Mouse (Mus musculus): ENCODE results near the gene Dchs2. TPM values are rescaled to one million over a fixed set of nuclear protein-coding genes. Genes with fewer than 3 reads are reported as not detected.

Dchs2 gene
- total RNA-seq, 2 experiments from 2014 or later = 3.2 to 3.7 TPM

DNA sequence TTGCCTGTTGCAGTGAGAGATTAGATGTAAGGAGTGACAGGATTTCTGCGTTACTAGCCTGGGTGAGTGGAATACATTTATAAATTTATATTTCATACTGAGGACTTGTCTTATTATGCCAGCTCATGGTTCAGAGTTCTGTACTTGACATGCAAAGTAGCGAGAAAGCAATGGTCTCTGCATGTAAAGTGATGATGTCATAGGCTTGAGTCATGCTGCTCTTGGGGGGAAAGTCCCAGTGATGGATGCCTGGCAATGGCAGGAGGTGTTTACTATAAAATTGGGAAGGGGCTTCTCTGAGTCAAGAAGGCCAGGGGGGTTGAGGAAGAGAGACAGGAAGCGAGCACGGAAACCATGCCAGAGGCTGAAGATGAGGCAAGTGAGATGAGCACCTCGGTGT lies 57.8 kb downstream of the Dchs2 start:
- TF ChIP-seq CTCF (conservative IDR thresholded peaks at IDR 0.05) = no peak
- DNase-seq (ENCODE audit: low spot score in 2 of 2) = no peak
- Histone ChIP-seq H3K4me3 (no peak overlapping the region), H3K27ac (no peak overlapping the region)

DNA sequence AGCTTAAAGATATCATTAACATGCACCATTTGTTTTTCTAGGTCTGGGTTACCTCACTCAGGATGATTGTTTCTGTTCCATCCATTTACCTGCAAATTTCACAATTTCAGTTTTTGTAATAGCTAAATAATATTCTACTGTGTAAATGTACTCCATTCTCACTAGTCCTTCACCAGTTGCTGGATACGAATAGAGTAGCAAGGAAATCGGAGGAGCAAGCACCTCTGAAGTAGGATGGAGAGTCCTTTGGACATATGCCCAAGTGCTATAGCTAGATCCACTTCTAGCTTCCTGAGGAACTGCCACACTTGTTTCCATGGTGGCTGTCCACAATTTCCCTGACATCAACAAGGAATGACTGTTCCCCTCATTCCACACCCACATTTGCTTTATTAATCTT lies 63.5 kb downstream of the Dchs2 start:
- no peak overlapping the region for H3K4me3 ChIP-seq
- no peak overlapping the region for H3K27ac ChIP-seq
- no peak for TF ChIP-seq CTCF (conservative IDR thresholded peaks at IDR 0.05)
- no peak for DNase-seq (ENCODE audit: low spot score in 2 of 2)

DNA sequence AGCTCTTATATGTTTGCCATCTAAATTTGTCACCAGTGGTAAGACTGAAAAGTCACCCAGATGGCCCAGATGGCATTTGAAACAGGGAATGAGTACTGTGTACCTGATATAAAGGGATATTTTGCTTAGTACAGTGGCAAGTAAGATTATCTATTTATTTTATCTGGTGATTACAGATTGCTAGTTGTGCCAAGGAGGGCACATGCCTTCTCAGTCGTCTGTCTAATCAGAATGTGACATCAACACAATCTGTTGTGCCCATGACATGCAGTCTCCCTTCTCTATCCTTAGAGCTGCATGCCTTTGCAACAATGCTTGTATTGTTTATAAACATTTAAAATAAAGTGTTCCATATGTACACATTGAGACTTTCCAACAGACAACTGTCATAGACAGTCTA lies 64.7 kb downstream of the Dchs2 start:
- H3K27ac ChIP-seq = no peak overlapping the region
- TF ChIP-seq CTCF (conservative IDR thresholded peaks at IDR 0.05) = no peak
- DNase-seq (ENCODE audit: low spot score in 2 of 2) = peak; percentile 13 to 39
- H3K4me3 ChIP-seq = no peak overlapping the region

DNA sequence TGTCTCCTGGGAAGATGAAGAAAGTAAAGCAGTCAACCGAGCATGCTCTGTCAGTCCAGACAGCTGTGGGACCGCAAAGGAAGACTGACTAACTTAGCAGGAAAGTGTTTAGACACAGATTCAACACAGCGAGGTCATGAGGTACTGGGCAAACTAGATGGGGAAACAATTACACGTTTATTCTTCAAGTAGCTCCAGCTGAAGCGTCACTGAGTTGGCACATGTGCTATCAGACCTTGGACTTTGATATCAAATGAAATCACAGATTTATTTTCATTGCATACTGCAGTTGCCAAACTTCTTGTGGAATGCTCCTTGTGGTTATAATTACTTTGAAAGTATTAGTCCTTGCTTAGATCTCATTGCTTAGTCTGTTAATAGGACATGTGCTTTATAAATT lies 67.2 kb downstream of the Dchs2 start:
- no peak for TF ChIP-seq CTCF (conservative IDR thresholded peaks at IDR 0.05)
- no peak overlapping the region for H3K4me3 ChIP-seq
- no peak for DNase-seq (ENCODE audit: low spot score in 2 of 2)
- H3K27ac ChIP-seq = no peak overlapping the region

DNA sequence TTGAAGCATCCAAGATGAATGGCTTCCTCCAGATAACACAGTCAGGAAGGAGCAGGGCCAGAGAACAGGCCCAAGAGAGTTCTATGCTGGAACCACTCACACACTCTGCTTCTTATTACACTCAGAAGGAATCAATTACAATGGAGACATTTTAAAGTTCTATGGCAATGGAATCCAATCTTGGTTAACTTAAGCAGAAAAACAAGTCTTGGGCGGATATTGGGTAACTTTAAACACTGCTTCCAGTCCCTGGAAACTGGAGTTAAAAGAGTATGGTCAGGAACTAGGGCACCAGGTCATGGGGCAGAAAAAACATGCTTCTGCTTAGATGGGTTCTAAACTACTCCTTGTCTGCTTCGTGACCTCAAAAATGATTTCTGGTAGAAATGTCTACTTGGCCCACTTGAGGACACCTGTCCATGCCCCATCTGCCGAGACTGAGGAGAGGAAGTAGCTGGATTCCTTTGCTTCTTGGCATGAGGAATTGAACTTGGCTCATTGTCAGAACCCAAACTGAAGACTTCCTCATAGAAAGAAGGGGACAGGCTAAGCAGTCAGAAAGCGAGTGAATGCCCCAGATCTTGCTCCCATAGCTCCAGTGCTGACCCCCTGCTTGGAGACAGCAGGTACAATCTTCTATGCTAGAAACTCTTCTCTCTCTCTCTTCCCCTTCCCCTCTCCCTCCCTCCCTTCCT lies 73.7 kb downstream of the Dchs2 start:
- no peak for TF ChIP-seq CTCF (conservative IDR thresholded peaks at IDR 0.05)
- no peak overlapping the region for H3K4me3 ChIP-seq
- H3K27ac ChIP-seq = no peak overlapping the region
- no peak for DNase-seq (ENCODE audit: low spot score in 2 of 2)

DNA sequence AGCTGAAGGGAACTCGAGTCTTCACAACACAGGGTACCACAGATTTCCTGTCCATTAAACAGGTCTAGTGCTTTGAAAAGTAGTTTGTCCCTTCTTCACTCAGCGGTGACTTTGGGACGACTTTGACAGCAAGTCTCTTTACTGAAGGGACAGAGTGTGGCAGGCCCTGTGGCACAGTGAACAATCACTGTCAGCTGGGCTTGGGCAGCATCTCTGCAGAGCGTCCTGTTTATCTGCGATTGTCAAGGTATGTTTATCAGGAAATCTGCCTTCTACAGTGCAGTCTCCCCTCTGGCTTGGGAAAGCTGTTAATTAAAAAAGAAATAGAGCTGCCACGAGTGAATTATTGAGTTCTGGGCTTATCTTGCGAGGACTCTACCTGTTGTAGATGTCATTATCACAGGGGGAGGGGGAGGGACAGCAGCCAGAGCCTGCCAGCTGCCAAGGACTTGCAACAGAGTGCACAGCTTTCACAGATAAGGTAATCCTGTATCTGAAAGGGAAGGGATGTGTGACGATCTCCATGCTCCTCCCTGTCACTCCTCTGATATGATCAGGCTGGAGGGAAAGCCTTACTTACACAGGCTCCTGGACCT lies 77.4 kb downstream of the Dchs2 start:
- DNase-seq (ENCODE audit: low spot score in 2 of 2) = no peak
- H3K4me3 ChIP-seq = no peak overlapping the region
- TF ChIP-seq CTCF (conservative IDR thresholded peaks at IDR 0.05) = no peak
- no peak overlapping the region for H3K27ac ChIP-seq

DNA sequence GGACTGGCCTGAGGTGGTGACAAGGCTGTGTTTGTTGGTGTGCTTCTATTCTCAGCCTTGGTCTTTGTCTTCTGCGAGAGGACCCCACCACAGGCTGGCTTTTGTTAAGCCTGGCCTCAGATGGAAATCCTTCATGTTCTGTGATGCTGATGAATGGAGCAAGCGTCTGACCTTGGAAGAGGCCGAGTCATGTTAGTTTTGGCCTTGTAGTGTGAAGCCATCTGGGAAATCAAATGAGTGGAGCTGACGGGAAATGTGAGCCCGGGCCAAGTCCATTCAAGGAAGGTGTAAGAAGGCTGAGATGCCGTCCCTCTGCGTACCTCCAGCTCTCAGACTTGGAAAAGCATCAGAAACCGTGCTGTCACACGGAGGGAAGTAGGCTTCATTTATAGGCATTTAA lies 81.9 kb downstream of the Dchs2 start:
- TF ChIP-seq CTCF (conservative IDR thresholded peaks at IDR 0.05) = no peak
- H3K27ac ChIP-seq = no peak overlapping the region
- DNase-seq (ENCODE audit: low spot score in 2 of 2) = no peak
- H3K4me3 ChIP-seq = no peak overlapping the region

DNA sequence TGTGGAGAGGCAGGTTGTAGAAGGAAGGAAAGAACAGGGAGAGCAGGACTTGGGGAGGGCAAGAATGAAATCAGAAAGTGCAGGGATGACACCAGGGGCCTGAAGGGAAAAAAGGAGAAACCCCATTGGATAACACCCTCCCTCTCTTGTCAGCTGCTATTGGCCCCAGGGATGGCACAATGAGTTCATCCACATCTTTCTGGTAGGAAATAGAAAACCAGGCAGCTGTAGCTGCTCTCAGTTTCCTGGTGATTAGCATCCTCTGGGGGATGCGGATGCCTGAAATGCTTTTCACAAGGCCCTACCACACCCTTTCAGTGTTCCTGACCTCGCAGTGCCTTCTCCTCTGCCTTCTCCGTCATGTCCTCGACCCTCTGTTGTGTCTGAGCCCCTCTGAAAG lies 82.5 kb downstream of the Dchs2 start:
- no peak for DNase-seq (ENCODE audit: low spot score in 2 of 2)
- H3K27ac ChIP-seq = no peak overlapping the region
- TF ChIP-seq CTCF (conservative IDR thresholded peaks at IDR 0.05) = no peak
- no peak overlapping the region for H3K4me3 ChIP-seq

DNA sequence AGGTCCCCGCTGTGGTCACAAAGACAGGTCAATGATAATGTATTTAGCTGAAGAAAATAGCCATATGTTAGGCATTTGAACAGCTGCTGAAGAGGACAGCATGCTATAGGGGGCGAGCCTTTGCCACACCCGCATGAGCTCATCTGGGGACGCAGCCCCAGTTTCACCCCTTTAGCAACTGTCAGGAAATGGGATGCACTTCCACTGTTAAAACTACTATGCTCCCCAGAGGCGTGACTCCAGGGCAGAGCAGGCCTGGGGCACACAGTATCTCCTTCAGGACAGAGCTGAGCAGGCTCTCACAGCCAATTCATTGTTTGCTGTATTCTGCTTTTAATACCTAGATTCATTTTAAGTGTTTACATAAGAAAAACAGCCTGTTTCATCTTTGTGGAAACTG lies 84.2 kb downstream of the Dchs2 start:
- Histone ChIP-seq H3K27ac (peak overlapping the region; percentile 43; the same call in 1 of the 2 replicates), H3K4me3 (no peak overlapping the region)
- no peak for TF ChIP-seq CTCF (conservative IDR thresholded peaks at IDR 0.05)
- no peak for DNase-seq (ENCODE audit: low spot score in 2 of 2)

DNA sequence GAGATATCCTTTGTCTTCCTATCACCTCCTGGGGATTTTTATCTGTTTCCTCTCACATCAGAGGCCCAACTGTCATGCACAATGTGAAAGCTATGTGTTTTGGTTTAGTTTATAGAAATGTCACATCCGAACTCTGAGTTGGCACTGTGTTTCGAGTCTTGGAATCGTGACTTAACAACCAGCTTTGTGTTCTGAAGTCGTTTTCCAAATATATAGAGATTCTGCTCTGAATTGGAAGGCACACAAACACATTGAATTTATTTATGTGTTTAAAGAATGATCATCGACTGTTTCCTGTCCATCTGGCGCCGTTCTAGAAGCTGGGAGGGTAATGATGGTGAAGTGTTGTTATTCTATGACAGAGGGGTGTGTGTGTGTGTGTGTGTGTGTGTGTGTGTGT lies 84.8 kb downstream of the Dchs2 start:
- Histone ChIP-seq H3K27ac (peak overlapping the region; percentile 43; the same call in 1 of the 2 replicates), H3K4me3 (no peak overlapping the region)
- no peak for TF ChIP-seq CTCF (conservative IDR thresholded peaks at IDR 0.05)
- peak; percentile 20 to 39 for DNase-seq (ENCODE audit: low spot score in 2 of 2)

DNA sequence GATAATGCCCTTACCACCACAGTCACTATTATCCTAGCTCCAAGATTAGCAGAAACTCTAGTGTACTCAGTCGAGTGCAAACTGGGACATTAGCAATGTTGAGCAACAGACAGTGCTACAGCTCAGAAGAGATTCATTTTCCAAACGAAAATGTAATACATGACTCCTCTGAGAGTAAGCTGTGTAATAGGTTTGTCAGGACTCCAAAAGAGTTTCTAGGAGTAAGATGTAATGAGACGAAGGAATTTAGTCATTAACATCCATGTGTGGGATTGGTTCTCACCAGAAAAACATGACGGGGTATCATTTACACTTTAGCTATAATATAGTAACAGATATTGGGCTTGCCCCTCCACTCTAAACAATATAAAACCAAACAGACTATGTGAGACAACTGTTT lies 90.3 kb downstream of the Dchs2 start:
- H3K27ac ChIP-seq = no peak overlapping the region
- DNase-seq (ENCODE audit: low spot score in 2 of 2) = no peak
- no peak overlapping the region for H3K4me3 ChIP-seq
- TF ChIP-seq CTCF (conservative IDR thresholded peaks at IDR 0.05) = no peak

DNA sequence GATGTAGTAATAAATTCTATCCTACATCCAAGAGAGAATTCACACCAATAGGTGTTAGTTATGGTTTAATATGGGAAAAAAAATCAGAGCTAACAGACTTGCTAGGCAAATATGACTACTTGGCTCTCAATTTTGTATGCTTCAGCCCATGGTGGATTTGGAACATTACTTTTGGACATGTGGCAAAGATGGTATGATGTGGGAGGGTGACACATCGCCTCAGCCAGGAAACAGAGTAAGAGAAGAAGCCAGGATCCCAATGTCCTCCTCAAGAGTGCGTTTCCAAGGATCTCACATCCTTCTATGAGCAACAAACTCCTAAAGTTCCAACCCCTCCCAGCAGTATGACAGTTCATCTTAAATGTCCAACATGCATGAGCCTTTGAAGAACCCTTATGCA lies 92.4 kb downstream of the Dchs2 start:
- DNase-seq (ENCODE audit: low spot score in 2 of 2) = peak in 1 of 2 experiments; percentile 48
- no peak for TF ChIP-seq CTCF (conservative IDR thresholded peaks at IDR 0.05)
- Histone ChIP-seq H3K4me3 (no peak overlapping the region), H3K27ac (no peak overlapping the region)

DNA sequence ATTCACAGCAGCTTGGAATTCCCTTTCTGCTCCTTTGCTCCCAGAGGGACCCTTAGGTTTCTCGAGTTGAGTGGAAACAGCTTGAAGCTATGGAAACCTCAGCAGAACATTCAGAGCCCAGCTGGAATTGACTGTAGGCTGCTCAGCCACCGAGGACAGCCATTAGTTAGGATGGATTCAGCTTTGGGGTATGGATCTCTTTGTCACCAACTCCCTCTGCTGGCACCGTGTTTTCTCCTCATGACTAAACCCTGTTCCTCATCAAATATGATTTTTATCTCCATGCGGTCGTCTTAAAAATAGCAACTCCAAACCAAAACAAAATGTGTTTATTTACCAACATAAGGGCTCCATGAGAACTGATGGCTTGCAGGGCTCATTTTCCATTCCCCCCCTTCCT lies 94.4 kb downstream of the Dchs2 start:
- peak overlapping the region; percentile 19; the same call in 1 of the 2 replicates for H3K27ac ChIP-seq
- DNase-seq (ENCODE audit: low spot score in 2 of 2) = peak; percentile 46 to 63
- TF ChIP-seq CTCF (conservative IDR thresholded peaks at IDR 0.05) = peak; percentile 79
- H3K4me3 ChIP-seq = no peak overlapping the region

DNA sequence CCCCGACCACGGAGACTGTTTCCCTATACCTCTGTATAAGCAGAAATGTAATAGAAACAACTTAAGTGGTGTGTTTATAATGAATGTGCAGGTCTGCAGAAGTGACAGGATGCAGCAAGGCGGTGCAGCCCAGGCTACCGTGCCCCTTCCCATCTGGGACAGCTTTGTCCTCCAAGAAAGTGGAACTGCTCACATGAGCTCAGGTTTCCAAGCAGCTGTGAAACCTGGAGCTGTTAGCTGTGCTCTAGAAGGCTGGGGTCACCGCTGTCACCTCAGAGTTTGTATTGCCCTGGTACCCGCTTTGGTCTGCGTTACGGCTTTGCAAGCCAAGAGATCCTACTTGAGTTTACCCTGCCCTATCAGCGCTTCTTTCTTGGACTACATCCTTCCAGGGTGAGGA lies 100.6 kb downstream of the Dchs2 start:
- H3K4me3 ChIP-seq = no peak overlapping the region
- TF ChIP-seq CTCF (conservative IDR thresholded peaks at IDR 0.05) = no peak
- no peak for DNase-seq (ENCODE audit: low spot score in 2 of 2)
- no peak overlapping the region for H3K27ac ChIP-seq

Measured in layer of hippocampus, adult 2 months (tissue).